28 mouse cellular contexts compared by ENCODE assay signal in genomic region chr1:178691679-178692078, GRCm38 (mm10).
"Had no signal": no experiment of that assay in that cellular context is flagged by ENCODE, and none has a peak within 500 bp of the region (broad histone marks: within the 10 kb centered on the region; RNA-seq: fewer than 3 reads in every experiment).

No protein-coding gene starts in this region.

- H3K27me3 ChIP-seq: embryonic facial prominence, embryonic 12.5 days; embryonic facial prominence, embryonic 13.5 days; embryonic facial prominence, embryonic 15.5 days; forebrain, embryonic 12.5 days; forebrain, embryonic 13.5 days; forebrain, embryonic 15.5 days had no signal

- H3K27ac ChIP-seq: embryonic facial prominence, embryonic 10.5 days; embryonic facial prominence, embryonic 12.5 days; embryonic facial prominence, embryonic 13.5 days; embryonic facial prominence, embryonic 15.5 days; forebrain, embryonic 10.5 days; forebrain, embryonic 12.5 days; forebrain, embryonic 13.5 days; forebrain, embryonic 15.5 days; gastrocnemius, adult 2 months; heart, adult 2 months had no signal

- H3K36me3 ChIP-seq: embryonic facial prominence, embryonic 10.5 days; embryonic facial prominence, embryonic 12.5 days; embryonic facial prominence, embryonic 15.5 days; forebrain, embryonic 10.5 days; forebrain, embryonic 12.5 days; forebrain, embryonic 15.5 days had no signal

- DNase-seq: cerebellum, adult 2 months; cerebellum, adult 8-10 months; cerebellum, adult 9-10 months; cerebellum, adult 9-11 months; cerebellum, postnatal 10 days; cerebellum, postnatal 14 days; cerebellum, postnatal 25 days; cerebellum, postnatal 36 days; embryo, embryonic 11 days; forebrain, postnatal 0 days; gastrocnemius, adult 2 months; gastrocnemius, postnatal 10 days; gastrocnemius, postnatal 14 days; gastrocnemius, postnatal 25 days; gastrocnemius, postnatal 36 days; heart, adult 18-20 months; heart, adult 2 months had no signal

- ATAC-seq: forebrain, embryonic 13.5 days; forebrain, embryonic 14.5 days; forebrain, embryonic 15.5 days; forebrain, embryonic 16.5 days; forebrain, postnatal 0 days had no signal

- H3K4me3 ChIP-seq: embryonic facial prominence, embryonic 10.5 days; embryonic facial prominence, embryonic 12.5 days; embryonic facial prominence, embryonic 13.5 days; embryonic facial prominence, embryonic 15.5 days; erythroblast, embryonic 14.5 days; forebrain, embryonic 10.5 days; forebrain, embryonic 12.5 days; forebrain, embryonic 13.5 days; forebrain, embryonic 15.5 days; gastrocnemius, adult 2 months; heart, adult 2 months had no signal

- H3K9ac ChIP-seq: embryonic facial prominence, embryonic 12.5 days; embryonic facial prominence, embryonic 13.5 days; embryonic facial prominence, embryonic 15.5 days; forebrain, embryonic 12.5 days; forebrain, embryonic 13.5 days; forebrain, embryonic 15.5 days; forebrain, postnatal 0 days had no signal

- H3K4me1 ChIP-seq: embryonic facial prominence, embryonic 12.5 days; embryonic facial prominence, embryonic 15.5 days; forebrain, embryonic 13.5 days; forebrain, embryonic 15.5 days had no signal

- H3K9me3 ChIP-seq: embryonic facial prominence, embryonic 10.5 days; embryonic facial prominence, embryonic 12.5 days; embryonic facial prominence, embryonic 13.5 days; embryonic facial prominence, embryonic 15.5 days; forebrain, embryonic 10.5 days; forebrain, embryonic 12.5 days; forebrain, embryonic 13.5 days; forebrain, embryonic 15.5 days had no signal

- H3K4me2 ChIP-seq: embryonic facial prominence, embryonic 12.5 days; embryonic facial prominence, embryonic 13.5 days; embryonic facial prominence, embryonic 15.5 days; forebrain, embryonic 12.5 days; forebrain, embryonic 13.5 days; forebrain, embryonic 15.5 days had no signal
